Mouse (Mus musculus) kidney, postnatal 10 days (tissue): Measurements from ENCODE around the gene Tspan17.
A peak's percentile ranks its signal among the peaks of the same experiment; 100 is the strongest.

ENCODE experiments used
- DNase-seq: peaks from one replicate; pipeline ENCODE4 v3.0.0; 2021; ENCODE audit warnings: mixed read lengths

Tspan17 gene

DNA sequence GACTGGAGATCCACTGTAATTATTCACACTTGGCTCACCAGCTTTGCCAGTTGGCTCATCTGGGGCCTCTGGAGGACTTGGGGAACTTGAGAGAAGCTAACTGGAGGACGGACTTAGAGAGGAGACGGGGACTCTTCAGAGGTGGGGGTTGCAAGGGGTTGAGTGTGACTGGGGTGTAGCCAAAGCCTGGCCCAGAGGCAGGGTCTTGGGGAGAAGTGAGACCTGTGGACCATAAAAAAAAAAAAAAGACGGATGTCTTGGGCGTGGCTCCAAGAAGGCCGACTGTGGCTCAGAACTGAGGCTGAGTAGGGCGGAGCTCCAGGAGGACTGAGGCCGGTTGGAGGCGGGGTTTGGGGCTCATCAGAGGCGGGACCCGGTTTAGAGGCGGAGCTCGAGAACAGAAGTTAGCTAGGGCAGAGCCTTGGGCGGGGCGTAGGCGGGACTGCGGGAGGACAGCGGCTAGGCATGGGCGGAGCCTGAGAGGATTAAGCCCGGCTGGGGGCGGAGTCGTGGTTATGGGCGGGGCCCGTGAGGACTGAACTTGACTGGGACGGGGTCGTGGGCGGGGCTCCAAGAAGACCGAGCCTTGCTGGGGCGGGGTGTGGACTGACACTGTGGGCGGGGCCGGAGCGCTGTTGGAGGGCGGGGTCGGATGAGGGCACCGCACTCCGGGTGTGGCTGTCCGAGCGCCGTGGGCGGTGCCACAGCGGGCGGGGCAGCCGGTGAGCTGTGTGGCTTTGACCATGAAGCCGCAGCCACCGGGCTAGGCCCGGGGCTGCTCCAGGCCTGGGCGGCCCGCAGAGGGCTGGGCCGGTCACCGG, at the start of gene Tspan17:
Gene Tspan17 (plus strand): TSS at position 638 of the 821 bp plus-strand sequence.
- DNase-seq, result peak; percentile 99

GRCm38 (mm10) chr13:54746110-54746509, 43.1 kb upstream of the Tspan17 start:
- DNase-seq, result no peak

- DNase-seq, result no peak
Measured at GRCm38 (mm10) chr13:54746896-54747295, 42.3 kb upstream of the Tspan17 start.

GRCm38 (mm10) chr13:54748190-54748589, 41.0 kb upstream of the Tspan17 start:
- DNase-seq, result no peak

GRCm38 (mm10) chr13:54748721-54749060, 40.5 kb upstream of the Tspan17 start:
- DNase-seq, result no peak

DNA sequence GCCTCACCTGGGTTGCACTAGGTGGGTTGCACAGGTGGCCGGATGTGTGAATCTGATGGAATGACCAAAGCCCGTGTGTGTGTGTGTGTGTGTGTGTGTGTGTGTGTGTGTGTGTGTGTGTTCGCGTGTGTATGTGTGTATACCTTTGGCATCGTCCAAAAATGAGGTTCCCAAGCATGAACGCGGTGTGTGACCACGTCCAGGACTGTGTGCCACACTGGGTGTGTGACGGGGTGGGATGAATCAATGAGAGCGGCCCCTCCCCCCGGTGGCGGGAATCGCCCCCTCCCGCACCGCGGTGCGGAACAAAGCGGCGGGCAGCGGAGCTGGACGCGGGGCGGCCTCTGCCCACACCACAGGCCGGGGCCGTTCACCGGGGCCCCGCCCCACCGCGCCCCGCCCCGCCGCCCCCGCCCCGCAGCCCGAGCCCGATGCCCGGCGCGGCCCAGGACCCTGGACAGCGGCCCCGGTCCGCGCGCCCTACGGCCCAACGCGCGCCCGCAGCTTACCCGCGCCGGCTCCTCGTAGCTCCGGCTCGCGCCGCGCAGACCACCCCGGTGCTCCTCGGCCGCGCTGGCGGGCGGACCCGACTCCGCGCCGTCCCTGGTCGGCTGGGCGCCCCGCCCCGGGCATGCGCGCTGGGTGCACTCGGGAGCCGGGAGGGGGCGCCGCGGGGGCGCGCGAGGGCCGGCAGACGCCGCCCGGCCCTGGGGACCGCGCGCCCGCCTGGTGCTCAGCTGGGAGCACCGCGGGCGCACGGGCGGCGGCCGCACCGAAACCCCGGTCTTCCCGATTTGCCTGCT, 39.9 kb upstream of the Tspan17 start:
- peak; percentile 70 for DNase-seq

DNA sequence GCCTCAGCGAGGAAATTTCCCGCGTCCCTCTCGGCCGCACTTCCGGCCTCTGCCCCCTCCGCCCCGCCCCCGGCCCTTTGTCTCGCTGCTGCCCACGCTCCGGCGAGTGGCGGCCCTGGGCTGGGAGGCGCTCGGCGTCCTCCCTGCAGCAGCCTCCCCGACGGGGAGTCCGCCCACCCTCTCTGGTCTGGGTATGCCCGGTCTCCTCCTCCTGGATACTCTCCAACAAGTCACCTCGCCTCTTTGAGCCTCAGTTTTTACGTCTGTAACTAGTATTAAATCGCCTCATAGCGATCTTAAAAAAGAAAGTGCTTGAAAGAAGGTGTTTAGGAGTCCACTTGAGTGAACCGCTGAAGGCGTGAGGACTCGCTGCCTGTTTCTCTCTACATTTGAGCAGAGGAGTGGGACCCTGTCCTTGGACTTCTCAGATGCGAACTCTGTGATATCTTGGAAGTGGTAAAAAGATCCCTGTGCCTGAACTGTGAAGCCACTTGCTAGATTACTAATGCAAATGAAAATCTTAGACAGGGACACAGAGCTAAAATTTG, 39.2 kb upstream of the Tspan17 start, which contains the start of gene Gprin1:
Gene Gprin1 (minus strand): TSS at position 11 of the 548 bp plus-strand sequence.
- no peak for DNase-seq

DNA sequence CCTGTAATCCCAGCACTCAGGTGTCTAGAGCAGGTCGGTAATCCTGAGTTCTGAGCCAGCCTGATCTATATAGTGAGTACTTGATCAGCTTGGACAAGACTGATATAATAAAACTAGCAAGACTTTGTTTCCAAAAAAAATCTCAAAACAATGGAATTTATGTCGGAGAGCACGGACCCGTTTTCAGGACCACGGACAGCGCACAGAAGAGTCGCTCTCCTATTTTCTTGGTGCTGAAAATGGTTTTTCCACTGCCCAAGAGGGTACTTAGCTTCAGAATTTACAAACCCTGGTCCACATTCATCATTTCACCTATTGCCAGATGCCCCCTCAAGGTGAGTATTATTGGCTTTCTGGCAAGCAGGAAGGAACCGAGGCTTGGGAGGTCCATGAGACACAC, 38.5 kb upstream of the Tspan17 start:
- peak; percentile 70 for DNase-seq

GRCm38 (mm10) chr13:54752656-54753055, 36.5 kb upstream of the Tspan17 start:
- no peak for DNase-seq

DNA sequence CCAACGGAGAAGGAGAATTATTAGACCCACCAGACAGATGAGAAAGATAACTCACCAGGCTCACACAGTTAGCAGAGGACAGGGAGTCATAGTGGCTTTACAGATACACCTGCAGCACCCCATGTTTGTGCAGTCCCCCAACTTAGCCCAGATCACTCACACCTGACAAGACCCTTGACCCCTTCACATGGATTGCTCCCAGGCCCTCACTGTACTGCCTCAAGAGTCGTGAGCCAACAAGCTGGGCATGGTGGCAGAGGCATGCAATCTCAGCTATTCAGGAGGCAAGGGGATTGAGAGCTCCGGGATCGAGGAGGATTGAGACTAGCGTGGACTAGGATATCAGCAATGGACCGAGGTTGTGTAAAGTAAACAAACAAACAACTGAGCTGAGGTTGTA, 35.4 kb upstream of the Tspan17 start:
- no peak for DNase-seq

GRCm38 (mm10) chr13:54754169-54755080, 34.8 kb upstream of the Tspan17 start:
- no peak for DNase-seq

GRCm38 (mm10) chr13:54755201-54755830, 33.9 kb upstream of the Tspan17 start:
- DNase-seq, result no peak

DNA sequence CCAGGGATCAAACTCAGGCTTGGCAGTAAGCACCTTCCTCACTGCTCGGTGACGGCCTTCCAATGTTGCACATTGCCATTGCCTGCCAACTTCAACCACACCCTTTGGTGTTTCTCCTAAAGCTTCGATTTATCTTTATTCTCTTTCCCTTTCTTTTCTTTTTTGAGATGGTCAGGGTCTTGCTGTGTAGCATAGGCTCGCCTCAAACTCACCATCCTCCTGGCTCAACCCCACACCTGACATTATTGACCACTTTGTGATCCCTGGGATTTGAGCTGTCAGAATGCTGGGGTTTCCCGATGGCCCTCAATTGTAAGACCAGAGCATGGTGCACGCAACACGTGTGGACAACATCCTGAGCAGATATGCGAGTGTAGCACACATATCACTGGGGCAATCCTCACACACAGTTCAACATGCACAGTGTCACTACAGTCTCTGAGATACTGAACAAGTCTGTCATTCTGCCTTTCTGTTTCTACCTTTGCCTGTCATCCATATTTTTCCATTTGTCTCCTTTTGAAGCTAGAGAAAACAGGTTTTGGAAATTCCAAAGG, 32.9 kb upstream of the Tspan17 start:
- DNase-seq, result no peak

DNA sequence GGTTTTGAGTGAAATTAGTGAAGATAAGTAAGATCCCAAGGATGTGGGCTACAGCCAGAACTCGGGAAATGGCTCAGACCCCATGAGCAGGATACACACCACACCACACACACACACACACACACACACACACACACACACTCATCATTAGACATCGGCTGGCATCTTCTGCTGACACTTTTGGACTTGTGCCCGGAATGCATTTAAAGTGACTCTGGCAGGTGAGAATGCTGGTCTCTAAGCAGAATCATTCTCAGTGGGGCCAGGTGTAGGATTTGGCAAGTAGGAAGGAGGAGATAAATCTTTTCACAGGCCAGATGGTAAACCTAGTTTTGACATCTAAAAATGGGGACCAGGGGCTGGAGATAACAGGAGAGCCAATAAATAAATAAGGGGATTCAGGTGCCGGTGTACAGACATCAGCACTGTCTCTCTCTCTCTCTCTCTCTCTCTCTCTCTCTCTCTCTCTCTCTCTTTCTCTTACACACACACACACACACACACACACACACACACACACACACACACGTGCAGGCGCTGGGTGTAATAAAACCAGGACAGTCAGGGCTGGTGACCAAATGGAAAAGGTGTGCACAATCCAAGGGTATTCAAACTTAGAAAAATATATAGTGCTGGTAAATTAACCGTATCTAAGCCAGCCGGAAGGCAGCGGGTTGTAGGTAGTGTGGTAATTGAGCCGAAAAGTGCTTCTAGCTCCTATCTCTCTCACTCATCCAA, 31.9 kb upstream of the Tspan17 start:
- DNase-seq, result no peak

DNA sequence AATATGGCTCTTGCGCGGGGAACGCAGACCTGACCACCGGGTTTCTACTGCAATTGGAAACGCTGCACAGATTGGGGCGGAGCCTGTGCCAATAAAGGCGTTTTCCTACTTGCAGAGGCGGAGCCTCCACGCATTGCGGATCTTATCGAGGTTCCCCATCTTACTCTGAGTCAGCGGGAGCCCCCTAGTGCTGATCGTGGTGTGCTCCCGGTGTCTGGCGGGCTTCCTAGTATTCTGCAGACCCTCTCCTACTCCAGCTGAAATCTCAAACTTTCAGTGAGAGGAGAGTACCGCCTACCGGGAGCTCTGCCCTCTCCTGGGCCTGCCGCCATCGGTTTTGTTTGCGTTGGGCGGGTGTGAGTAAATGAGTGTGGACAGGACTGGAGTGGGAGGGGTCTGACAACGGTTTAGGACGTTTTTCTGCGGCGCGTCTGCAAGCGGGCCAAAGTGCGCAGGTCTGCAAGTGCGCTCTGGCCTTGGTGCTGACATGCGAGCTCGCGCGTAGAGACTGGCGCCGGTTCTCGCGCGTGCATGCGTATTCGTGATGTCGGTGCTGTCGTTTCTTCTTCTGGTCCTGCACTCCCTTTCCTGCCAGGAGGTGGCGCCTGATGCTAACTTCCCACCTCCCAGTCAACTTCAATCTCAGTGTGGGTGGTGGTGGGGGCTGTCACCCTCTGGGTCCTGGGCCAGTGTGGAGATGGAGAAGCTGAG, 31.0 kb upstream of the Tspan17 start:
- DNase-seq, result peak; percentile 91

- DNase-seq, result no peak
Measured at GRCm38 (mm10) chr13:54758756-54759470, 30.3 kb upstream of the Tspan17 start.

DNA sequence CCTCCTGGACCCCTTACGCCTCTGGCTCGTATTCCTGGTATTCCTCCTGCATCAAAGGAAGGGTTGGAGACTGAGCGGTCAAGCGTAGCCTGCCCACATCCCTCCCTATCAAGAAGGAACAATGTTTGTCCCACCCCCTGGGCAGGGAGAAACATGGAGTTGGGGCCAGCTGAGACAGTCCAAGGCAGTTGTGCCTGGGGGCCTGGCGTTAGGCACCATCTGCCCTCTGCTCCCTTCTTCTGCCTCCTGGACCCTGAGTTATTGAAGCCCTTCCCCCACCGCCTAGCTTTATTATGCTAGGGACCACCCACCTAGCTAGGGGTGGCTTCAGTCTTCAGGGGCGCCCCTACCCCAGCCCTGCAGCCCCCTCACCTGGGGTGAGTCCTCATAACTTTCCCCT, 29.7 kb upstream of the Tspan17 start:
- DNase-seq, result no peak

DNA sequence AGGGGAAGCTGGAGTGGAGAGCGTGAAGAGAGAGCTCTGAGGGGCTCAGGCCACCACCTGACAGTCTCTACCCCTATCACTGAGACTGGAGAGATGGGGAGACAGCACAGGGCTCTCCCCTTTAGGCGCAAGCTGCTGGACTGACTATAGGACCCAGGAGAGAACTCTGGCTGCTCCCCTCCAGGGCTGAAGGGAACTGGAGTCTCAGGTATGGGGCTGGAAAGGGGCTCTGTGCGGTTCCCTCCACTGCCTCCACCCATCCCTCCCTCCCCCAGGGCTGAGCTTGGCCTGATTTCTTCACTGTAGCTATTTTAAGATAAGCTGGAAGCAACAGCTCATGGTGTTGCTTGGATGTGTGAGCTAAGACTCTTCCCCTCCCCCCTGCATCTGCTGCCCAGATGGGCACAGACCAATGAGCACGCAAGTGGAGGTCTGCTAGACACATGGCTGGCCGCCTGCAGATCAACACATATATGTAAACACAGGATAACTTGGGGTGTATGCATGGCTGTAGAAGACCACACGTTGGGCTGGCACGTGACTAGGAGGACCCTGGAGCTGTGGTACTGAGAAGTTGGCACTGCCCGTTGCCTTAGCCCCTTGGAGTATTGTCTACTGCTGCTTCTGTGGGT, 28.9 kb upstream of the Tspan17 start:
- DNase-seq, result no peak

DNA sequence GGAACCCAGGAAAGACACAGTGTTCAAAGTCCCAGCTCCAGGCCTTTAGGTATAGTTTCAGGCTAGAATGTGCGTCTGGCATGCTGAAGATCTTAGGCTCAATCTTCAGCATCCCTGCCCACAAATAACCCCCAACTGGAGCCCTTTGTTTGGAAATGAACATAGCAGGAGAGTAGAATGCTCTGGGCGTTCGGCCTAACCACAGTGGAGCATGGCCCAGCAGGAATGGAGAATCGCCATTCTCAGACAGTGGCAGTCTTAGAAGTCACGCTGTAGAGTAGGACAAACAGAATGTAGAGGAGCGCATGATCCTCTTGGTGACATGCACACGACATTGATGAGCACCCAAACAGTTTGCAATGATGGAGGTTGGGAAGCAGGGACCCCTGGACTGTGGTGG, 28.3 kb upstream of the Tspan17 start:
- DNase-seq, result no peak
